Mouse (Mus musculus) E14TG2a.4 (cell line): ENCODE measurements around the gene Gm49369.

Experiments used
- CTCF ChIP-seq: conservative IDR thresholded peaks from 2 replicates; pipeline ENCODE4 v1.5.1; 2014; ENCODE audit warnings: low read length
- NANOG ChIP-seq: IDR thresholded peaks from 2 replicates; pipeline ENCODE4 v1.6.1; 2014; ENCODE audit warnings: borderline replicate concordance, low read length, mixed read lengths
- POU5F1 ChIP-seq: IDR thresholded peaks from 2 replicates; pipeline ENCODE4 v1.6.1; 2014; ENCODE audit warnings: low read length, borderline replicate concordance

GRCm38 (mm10) chr7:142341564-142342246, 40.8 kb downstream of the Gm49369 start:
- TF ChIP-seq CTCF (no peak), NANOG (no peak), POU5F1 (no peak)
